Mouse (Mus musculus) spleen, postnatal 14 days (tissue): ENCODE results near the gene Noc4l.

ENCODE experiments used
- DNase-seq, 2 experiments: peaks; one replicate each; pipeline ENCODE4 v3.0.0; 2021 to 2022; ENCODE audit warnings: low spot score in 2 of 2

Gene Noc4l

GRCm38 (mm10) chr5:110609425-110609824 lies 43.8 kb downstream of the Noc4l start:
- DNase-seq, result no peak

- no peak for DNase-seq
Observed at GRCm38 (mm10) chr5:110608941-110609340, 44.3 kb downstream of the Noc4l start.

- no peak for DNase-seq
Observed at GRCm38 (mm10) chr5:110608336-110608735, 44.9 kb downstream of the Noc4l start.

DNA sequence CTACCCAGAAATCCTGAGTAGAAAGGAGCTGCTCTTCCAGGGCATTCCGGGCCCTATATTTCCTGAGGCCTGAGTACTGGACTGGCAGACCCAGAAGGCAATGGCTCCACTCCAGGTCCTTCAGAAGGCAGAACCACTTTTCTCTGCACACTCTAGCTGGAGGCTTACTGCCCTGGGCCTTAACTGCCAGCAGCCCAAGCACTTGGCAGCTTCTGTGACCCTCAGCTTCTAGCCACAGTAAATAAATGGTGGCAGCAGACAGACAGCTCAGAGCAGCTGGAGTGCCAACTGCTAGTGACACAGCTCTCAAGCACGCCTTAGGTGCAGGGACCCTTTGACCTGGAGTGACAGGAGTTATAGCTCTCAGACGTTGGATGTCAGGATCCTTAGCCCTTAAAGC lies 45.5 kb downstream of the Noc4l start:
- DNase-seq, result no peak

- no peak for DNase-seq
Observed at GRCm38 (mm10) chr5:110605531-110606221, 47.5 kb downstream of the Noc4l start.

GRCm38 (mm10) chr5:110604311-110604710 lies 48.9 kb downstream of the Noc4l start:
- DNase-seq, result no peak

GRCm38 (mm10) chr5:110603016-110603685 lies 50.1 kb downstream of the Noc4l start:
- DNase-seq, result no peak
